ENCODE assay signal across 8 mouse cellular contexts in genomic region chr9:35558257-35559008, GRCm38 (mm10). TPM values are rescaled to one million over a fixed set of nuclear protein-coding genes. Genes with fewer than 3 reads are reported as not detected.
DNase-seq lines count a peak whose midpoint lies in the region; ATAC-seq and TF ChIP-seq lines count a peak whose summit lies in the region.

Gene Ddx25 (minus strand): TSS chr9:35558528.
Gene Pus3 (plus strand): TSS chr9:35558595.

- no peak for TF ChIP-seq POLR2A in kidney, adult 2 months (IDR thresholded peaks at IDR 0.05; ENCODE audit: low read depth, low read length)
- no peak for TF ChIP-seq POLR2A in bone marrow, adult 2 months (IDR thresholded peaks at IDR 0.05; ENCODE audit: borderline replicate concordance, control insufficient read depth, low read depth, low read length)

- 1% methylated on average over 59 of the region's 59 CpGs for WGBS in kidney, adult 2 months
- 2% methylated on average over 58 of the region's 59 CpGs for WGBS in bone marrow, adult 2 months
- 1% methylated on average over 55 of the region's 59 CpGs for WGBS in embryonic facial prominence, embryonic 15.5 days
- under 1% methylated on average over 59 of the region's 59 CpGs for WGBS in intestine, embryonic 14.5 days
- 1% methylated on average over 59 of the region's 59 CpGs for WGBS in limb, embryonic 13.5 days
- WGBS in neural tube, embryonic 15.5 days, result 2% methylated on average over 55 of the region's 59 CpGs

- no peaks in the 10 kb centered on the region for H3K9me3 ChIP-seq in embryonic facial prominence, embryonic 15.5 days (replicated peaks)
- no peaks in the 10 kb centered on the region for H3K9me3 ChIP-seq in intestine, embryonic 14.5 days (ENCODE audit: control insufficient read depth, low read length)
- no peaks in the 10 kb centered on the region for H3K9me3 ChIP-seq in limb, embryonic 13.5 days
- no peaks in the 10 kb centered on the region for H3K9me3 ChIP-seq in neural tube, embryonic 15.5 days (replicated peaks)

- peak within 1 kb of the TSS; percentile 99 for H3K4me2 ChIP-seq in embryonic facial prominence, embryonic 15.5 days (replicated peaks)
- H3K4me2 ChIP-seq in intestine, embryonic 14.5 days (ENCODE audit: low read length), result peak within 1 kb of the TSS; percentile 94
- H3K4me2 ChIP-seq in limb, embryonic 13.5 days (replicated peaks), result peak within 1 kb of the TSS; percentile 98
- peak within 1 kb of the TSS; percentile 93 for H3K4me2 ChIP-seq in neural tube, embryonic 15.5 days

- no peaks in the 10 kb centered on the region for H3K27me3 ChIP-seq in kidney, adult 2 months (replicated peaks; ENCODE audit: control insufficient read depth, insufficient read depth, low read length)
- H3K27me3 ChIP-seq in embryonic facial prominence, embryonic 15.5 days, result no peaks in the 10 kb centered on the region
- H3K27me3 ChIP-seq in intestine, embryonic 14.5 days (replicated peaks; ENCODE audit: control insufficient read depth, insufficient read depth, low read length), result 0 out of 2 replicates have a peak, but pooled peaks cover 7% of the 10 kb centered on the region
- H3K27me3 ChIP-seq in limb, embryonic 13.5 days, result peaks cover 8% of the 10 kb centered on the region; the same call in 1 of the 2 replicates
- no peaks in the 10 kb centered on the region for H3K27me3 ChIP-seq in neural tube, embryonic 15.5 days (replicated peaks)

- H3K36me3 ChIP-seq in kidney, adult 2 months (ENCODE audit: control insufficient read depth, insufficient read depth, low read length), result no peaks in the 10 kb centered on the region
- peaks cover 8% of the 10 kb centered on the region for H3K36me3 ChIP-seq in embryonic facial prominence, embryonic 15.5 days
- H3K36me3 ChIP-seq in intestine, embryonic 14.5 days (ENCODE audit: control insufficient read depth, insufficient read depth, low read length), result peaks cover 18% of the 10 kb centered on the region
- H3K36me3 ChIP-seq in limb, embryonic 13.5 days, result peaks cover 12% of the 10 kb centered on the region
- H3K36me3 ChIP-seq in neural tube, embryonic 15.5 days, result peaks cover 18% of the 10 kb centered on the region

- ATAC-seq in embryonic facial prominence, embryonic 15.5 days (ENCODE audit: insufficient number of reproducible peaks, low FRiP score, low TSS enrichment, low read depth), result peak; percentile 71
- ATAC-seq in intestine, embryonic 14.5 days (replicated peaks; ENCODE audit: low FRiP score, low TSS enrichment, low read depth), result peak; percentile 77
- ATAC-seq in limb, embryonic 13.5 days (ENCODE audit: low FRiP score, low read depth), result peak; percentile 81
- ATAC-seq in neural tube, embryonic 15.5 days (ENCODE audit: low FRiP score), result peak; percentile 86

- no peak within 1 kb of the TSS for H3K27ac ChIP-seq in kidney, adult 2 months (ENCODE audit: insufficient read depth, low read depth, low read length)
- H3K27ac ChIP-seq in bone marrow, adult 2 months (ENCODE audit: control insufficient read depth, insufficient read depth, low read depth, low read length, poor library complexity), result no peak within 1 kb of the TSS
- H3K27ac ChIP-seq in embryonic facial prominence, embryonic 15.5 days (replicated peaks), result peak within 1 kb of the TSS; percentile 73
- H3K27ac ChIP-seq in intestine, embryonic 14.5 days (ENCODE audit: low read depth), result no peak within 1 kb of the TSS
- peak within 1 kb of the TSS; percentile 75 for H3K27ac ChIP-seq in limb, embryonic 13.5 days
- peak within 1 kb of the TSS; percentile 88 for H3K27ac ChIP-seq in neural tube, embryonic 15.5 days (replicated peaks)

- H3K9ac ChIP-seq in embryonic facial prominence, embryonic 15.5 days, result peak within 1 kb of the TSS; percentile 58
- H3K9ac ChIP-seq in intestine, embryonic 14.5 days (ENCODE audit: low read length), result peak within 1 kb of the TSS; percentile 73
- H3K9ac ChIP-seq in limb, embryonic 13.5 days, result peak within 1 kb of the TSS; percentile 78
- H3K9ac ChIP-seq in neural tube, embryonic 15.5 days (replicated peaks), result peak within 1 kb of the TSS; percentile 73

- H3K4me3 ChIP-seq in kidney, adult 2 months (ENCODE audit: insufficient read depth, low read depth, low read length), result peak within 1 kb of the TSS; percentile 78
- peak within 1 kb of the TSS; percentile 81 for H3K4me3 ChIP-seq in bone marrow, adult 2 months (replicated peaks; ENCODE audit: control insufficient read depth, low read depth, low read length)
- H3K4me3 ChIP-seq in embryonic facial prominence, embryonic 15.5 days (replicated peaks), result peak within 1 kb of the TSS; percentile 78
- peak within 1 kb of the TSS; percentile 80 for H3K4me3 ChIP-seq in intestine, embryonic 14.5 days (ENCODE audit: low read depth, low read length)
- peak within 1 kb of the TSS; percentile 73 for H3K4me3 ChIP-seq in limb, embryonic 13.5 days
- H3K4me3 ChIP-seq in neural tube, embryonic 15.5 days (replicated peaks), result peak within 1 kb of the TSS; percentile 74

- no peak for DNase-seq in kidney, adult 2 months
- DNase-seq in kidney, adult 8-10 months, result no peak
- peak; percentile 68 for DNase-seq in intestine, embryonic 14.5 days (ENCODE audit: low spot score)
- no peak for DNase-seq in natural killer cell, adult 2 months (ENCODE audit: low spot score in 2 of 2)

- no peak for TF ChIP-seq CTCF in kidney, adult 2 months (conservative IDR thresholded peaks at IDR 0.05; ENCODE audit: insufficient read depth, insufficient read length, low read depth, low read length)
- no peak for TF ChIP-seq CTCF in bone marrow, adult 2 months (IDR thresholded peaks at IDR 0.05; ENCODE audit: control insufficient read depth, insufficient read depth, low read length)

- no peaks in the 10 kb centered on the region; the same call in 1 of the 2 replicates for H3K4me1 ChIP-seq in kidney, adult 2 months (ENCODE audit: control insufficient read depth, insufficient read depth, low read length)
- H3K4me1 ChIP-seq in bone marrow, adult 2 months (ENCODE audit: control insufficient read depth, insufficient read depth, low read length), result no peaks in the 10 kb centered on the region
- H3K4me1 ChIP-seq in embryonic facial prominence, embryonic 15.5 days, result peaks cover 12% of the 10 kb centered on the region
- peaks cover 11% of the 10 kb centered on the region; the same call in 1 of the 2 replicates for H3K4me1 ChIP-seq in intestine, embryonic 14.5 days (replicated peaks; ENCODE audit: control insufficient read depth, insufficient read depth, low read length)
- H3K4me1 ChIP-seq in limb, embryonic 13.5 days, result peaks cover 21% of the 10 kb centered on the region
- peaks cover 24% of the 10 kb centered on the region for H3K4me1 ChIP-seq in neural tube, embryonic 15.5 days

RNA-seq across cellular contexts. Expression of gene Ddx25, which starts in this region (rescaled TPM):
- 0.03 and 0.05 TPM in 2 replicates for polyA plus RNA-seq in kidney, adult 2 months (2012; rRNA removed)
- 0.18 TPM in 1 of 2 replicates, not detected in the other for polyA plus RNA-seq in bone marrow, adult 2 months (2011; ENCODE audit: insufficient read depth, insufficient read length, low replicate concordance, missing spikeins)
- 2.3 and 2.8 TPM in 2 replicates for polyA plus RNA-seq in embryonic facial prominence, embryonic 15.5 days (2015; fragmentation: Nextera tagmentation; extraction: Ambion mirVana)
- polyA plus RNA-seq in intestine, embryonic 14.5 days (2014; fragmentation: Nextera tagmentation; extraction: Ambion mirVana), result 2.1 and 3.1 TPM in 2 replicates
- 4.3 and 4.5 TPM in 2 replicates for polyA plus RNA-seq in limb, embryonic 13.5 days (2015; fragmentation: Nextera tagmentation; extraction: Ambion mirVana)
- polyA plus RNA-seq in neural tube, embryonic 15.5 days (2015; fragmentation: Nextera tagmentation; extraction: Ambion mirVana), result 25.6 and 30.2 TPM in 2 replicates

RNA-seq across cellular contexts. Expression of gene Pus3, which starts in this region (rescaled TPM):
- polyA plus RNA-seq in kidney, adult 2 months (2012; rRNA removed), result 2.1 and 2.8 TPM in 2 replicates
- polyA plus RNA-seq in bone marrow, adult 2 months (2011; ENCODE audit: insufficient read depth, insufficient read length, low replicate concordance, missing spikeins), result 6.1 and 9.4 TPM in 2 replicates
- polyA plus RNA-seq in embryonic facial prominence, embryonic 15.5 days (2015; fragmentation: Nextera tagmentation; extraction: Ambion mirVana), result 17.6 and 18.9 TPM in 2 replicates
- 21.7 and 23.9 TPM in 2 replicates for polyA plus RNA-seq in intestine, embryonic 14.5 days (2014; fragmentation: Nextera tagmentation; extraction: Ambion mirVana)
- polyA plus RNA-seq in limb, embryonic 13.5 days (2015; fragmentation: Nextera tagmentation; extraction: Ambion mirVana), result 21.2 and 21.6 TPM in 2 replicates
- polyA plus RNA-seq in neural tube, embryonic 15.5 days (2015; fragmentation: Nextera tagmentation; extraction: Ambion mirVana), result 15.5 and 16.9 TPM in 2 replicates

Comparison
In these comparisons a context has a peak if more than half of its experiments do, and no peak if none do; other contexts are left out.
1. H3K27ac ChIP-seq: peak in embryonic facial prominence, embryonic 15.5 days (single experiment), limb, embryonic 13.5 days (single experiment) and neural tube, embryonic 15.5 days (single experiment); none in kidney, adult 2 months (single experiment), bone marrow, adult 2 months (single experiment) and intestine, embryonic 14.5 days (single experiment).
2. Peak in every context shown above with its lines, with median percentiles within 50 percentile points of each other: H3K4me3 ChIP-seq, ATAC-seq, H3K4me2 ChIP-seq and H3K9ac ChIP-seq.